Mouse (Mus musculus) limb, embryonic 14.5 days (tissue): ENCODE measurements around the gene Ly6g6e. TPM values are rescaled to one million over a fixed set of nuclear protein-coding genes. Genes with fewer than 3 reads are reported as not detected.

Experiments used
- ATAC-seq: fragments of 200-750 bp; cut with Nextera tagmentation; 2 replicates; pipeline ENCODE4 v1.8.0; 2017; ENCODE audit warnings: low read depth, moderate number of reproducible peaks, moderate TSS enrichment; ENCODE audit not compliant: low FRiP score
- DNase-seq: peaks from one replicate; pipeline ENCODE4 v3.0.0-alpha.2; 2015; ENCODE audit warnings: low spot score
- H3K27ac ChIP-seq: fragments of 300-500 bp; sonication (generic); replicated peaks from 2 replicates; pipeline ENCODE4 v1.5.1; 2014; ENCODE audit warnings: low read depth, mild to moderate bottlenecking, low read length, moderate library complexity, mixed read lengths
- H3K27me3 ChIP-seq: fragments of 300-500 bp; sonication (generic); 2 replicates; pipeline ENCODE4 v1.6.1; 2014; ENCODE audit warnings: low read length, mixed read lengths; ENCODE audit not compliant: control insufficient read depth, insufficient read depth
- H3K36me3 ChIP-seq: fragments of 300-500 bp; sonication (generic); 2 replicates; pipeline ENCODE4 v1.6.1; 2014; ENCODE audit warnings: mild to moderate bottlenecking, low read length, moderate library complexity, mixed read lengths; ENCODE audit not compliant: control insufficient read depth, insufficient read depth
- H3K4me1 ChIP-seq: fragments of 300-500 bp; sonication (generic); 2 replicates; pipeline ENCODE4 v1.6.1; 2014; ENCODE audit warnings: antibody characterized with exemption, low read length, mixed read lengths; ENCODE audit not compliant: control insufficient read depth, insufficient read depth
- H3K4me2 ChIP-seq: fragments of 300-500 bp; sonication (generic); replicated peaks from 2 replicates; pipeline ENCODE4 v1.6.1; 2014; ENCODE audit warnings: low read depth, mild to moderate bottlenecking, low read length, moderate library complexity; ENCODE audit not compliant: severe bottlenecking
- H3K4me3 ChIP-seq: fragments of 300-500 bp; sonication (generic); replicated peaks from 2 replicates; pipeline ENCODE4 v1.5.1; 2014; ENCODE audit warnings: low read length
- H3K9ac ChIP-seq: fragments of 300-500 bp; sonication (generic); 2 replicates; pipeline ENCODE4 v1.6.1; 2014; ENCODE audit warnings: mild to moderate bottlenecking, low read depth, low read length, moderate library complexity; ENCODE audit not compliant: severe bottlenecking
- H3K9me3 ChIP-seq: fragments of 300-500 bp; sonication (generic); 2 replicates; pipeline ENCODE4 v1.6.1; 2016; ENCODE audit warnings: low read length; ENCODE audit not compliant: control insufficient read depth
- POLR2A ChIP-seq: fragments of 200-500 bp; IDR thresholded peaks from 2 replicates; pipeline ENCODE4 v1.8.0; 2012; ENCODE audit warnings: inconsistent platforms, mild to moderate bottlenecking, moderate library complexity, borderline replicate concordance; ENCODE audit not compliant: insufficient read depth, insufficient read length; ENCODE audit errors: extremely low read depth
- WGBS: fragments of 180-500 bp; shearing (Covaris S2); extraction: QIAGEN DNeasy Blood & Tissue Kit; methylation state at CpG from one replicate; pipeline ENCODE4 v1.1.7; 2014; 5-methylcytosine and 5-hydroxymethylcytosine counted together
- polyA plus RNA-seq, 2 experiments: library from polyadenylated mRNA; depleted of rRNA in 1 of 2; stranded (reverse) in 1 of 2; unstranded in 1 of 2; fragments of >200 nt; fragmentation: Nextera tagmentation in 1 of 2; extraction: Ambion mirVana in 1 of 2; gene quantifications; 2 replicates each; pipeline versions ENCODE4 v1.2.1 to v1.2.3; 2012 to 2014

Ly6g6e gene
- polyA plus RNA-seq, 2 experiments = 14.8 to 28.4 TPM

DNA sequence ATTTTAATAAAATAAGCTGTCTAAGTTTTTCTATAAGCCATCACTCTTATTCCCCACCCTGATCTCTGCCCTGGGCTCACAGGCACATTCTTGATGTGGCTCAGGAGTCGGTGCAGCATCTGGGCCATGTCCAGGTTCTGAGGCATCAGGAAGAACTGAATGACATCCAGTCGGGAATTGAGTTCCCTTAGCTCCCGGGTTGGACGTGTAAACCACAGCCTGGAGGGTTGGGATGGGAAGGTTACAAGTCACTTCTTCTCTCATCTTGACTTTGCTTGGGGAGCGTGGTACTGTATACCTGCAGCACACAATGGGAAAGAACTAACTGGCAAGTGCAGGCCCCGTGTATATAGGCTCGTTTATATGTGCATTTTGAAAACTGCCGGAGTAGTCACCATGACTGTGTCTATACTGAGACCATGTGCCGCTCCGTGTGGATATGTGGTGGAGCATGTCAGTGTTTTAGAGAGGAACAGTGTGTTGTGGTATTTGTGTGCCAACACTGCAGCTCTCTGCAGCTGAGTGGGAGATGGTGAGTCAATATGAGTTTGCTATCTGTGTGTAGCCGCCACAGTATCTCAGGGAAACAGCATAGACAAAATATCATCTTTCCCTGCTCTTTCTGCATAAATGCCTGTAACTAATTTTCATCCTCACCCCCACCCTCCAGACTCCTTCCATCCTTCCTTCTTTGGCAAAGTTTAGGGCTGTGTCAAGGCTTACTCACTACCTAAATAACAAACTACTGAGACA is 37.4 kb upstream of the Ly6g6e start:
- H3K4me2 ChIP-seq = no peak overlapping the region
- H3K4me3 ChIP-seq = no peak overlapping the region
- no peak for ATAC-seq
- H3K9ac ChIP-seq = no peak overlapping the region
- no peaks in the 10 kb centered on the region for H3K9me3 ChIP-seq
- H3K4me1 ChIP-seq = no peaks in the 10 kb centered on the region
- WGBS = 81% methylated on average over 11 of the region's 11 CpGs
- no peak for TF ChIP-seq POLR2A
- no peak for DNase-seq
- H3K27ac ChIP-seq = no peak overlapping the region
- H3K36me3 ChIP-seq = no peaks in the 10 kb centered on the region
- H3K27me3 ChIP-seq = no peaks in the 10 kb centered on the region

DNA sequence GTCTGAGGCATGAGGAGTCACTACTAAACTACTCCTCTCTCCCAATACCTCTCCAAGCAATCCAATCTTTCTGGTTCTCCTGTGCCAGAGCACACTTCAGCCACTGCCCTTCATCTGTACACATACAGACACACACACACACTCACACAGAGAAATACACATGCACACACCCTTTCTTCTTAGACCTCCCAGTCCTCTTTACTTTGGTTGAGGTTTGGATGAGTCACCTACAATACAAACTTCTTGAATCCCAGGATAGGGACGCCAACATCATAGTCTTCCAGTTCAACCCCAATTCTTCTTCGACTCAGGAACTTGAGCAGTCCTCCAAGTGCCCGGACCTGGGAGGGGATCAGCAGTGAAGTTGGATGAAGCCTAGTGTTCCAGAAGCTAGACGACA is 32.9 kb upstream of the Ly6g6e start:
- WGBS = 78% methylated on average over 4 of the region's 4 CpGs
- DNase-seq (no peak), ATAC-seq (no peak)
- TF ChIP-seq POLR2A = no peak
- Histone ChIP-seq H3K4me1 (peaks cover 23% of the 10 kb centered on the region), H3K36me3 (no peaks in the 10 kb centered on the region), H3K9ac (no peak overlapping the region), H3K9me3 (no peaks in the 10 kb centered on the region), H3K27me3 (no peaks in the 10 kb centered on the region), H3K27ac (no peak overlapping the region), H3K4me2 (no peak overlapping the region), H3K4me3 (no peak overlapping the region)

DNA sequence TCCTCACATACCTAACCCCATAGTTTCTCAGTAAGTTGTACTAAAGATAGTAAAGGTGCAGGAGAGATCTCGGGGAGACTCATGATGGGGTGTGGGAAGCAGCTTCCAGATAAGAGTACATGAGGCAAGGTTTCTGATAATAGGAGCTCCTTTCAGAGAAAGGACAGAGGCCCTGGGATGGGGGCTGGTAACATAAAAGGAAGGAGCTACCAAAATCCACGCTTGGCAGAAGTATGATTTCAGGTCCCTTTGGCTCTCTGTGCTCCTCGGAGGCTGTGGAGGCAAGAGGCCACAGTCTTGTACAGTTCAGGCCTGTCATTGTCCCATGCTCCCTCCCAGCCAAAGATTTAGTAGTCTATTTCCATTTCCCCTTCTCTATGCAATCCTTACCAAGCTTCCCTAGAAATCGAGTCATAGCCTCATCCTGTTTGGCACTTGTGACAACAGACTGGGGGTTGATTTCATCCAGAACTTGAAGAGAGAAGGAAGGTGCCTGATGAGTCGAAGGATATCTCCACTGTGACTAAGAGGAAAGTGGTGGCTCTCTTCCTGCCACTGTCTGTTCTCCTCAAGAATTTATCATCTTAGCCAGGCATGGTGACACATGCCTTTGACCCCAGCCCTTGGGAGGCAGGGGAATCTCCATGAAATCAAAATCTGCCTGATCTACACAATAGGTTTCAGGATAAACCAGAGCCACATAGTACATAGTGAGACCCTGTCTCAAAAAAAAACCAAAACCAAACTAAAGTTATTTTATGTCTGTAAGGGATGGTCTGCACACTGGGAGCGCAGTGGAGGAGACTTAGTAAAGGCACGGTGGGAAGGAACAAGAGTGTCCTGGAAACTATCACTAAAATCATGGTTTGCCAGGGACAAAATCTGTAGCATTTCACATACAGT is 31.5 kb upstream of the Ly6g6e start:
- H3K9ac ChIP-seq = peak overlapping the region; percentile 88
- H3K27ac ChIP-seq = no peak overlapping the region; the same call in 1 of the 2 replicates
- H3K9me3 ChIP-seq = no peaks in the 10 kb centered on the region
- 78% methylated on average over 7 of the region's 7 CpGs for WGBS
- DNase-seq = no peak
- no peaks in the 10 kb centered on the region for H3K36me3 ChIP-seq
- peak overlapping the region; percentile 99 for H3K4me2 ChIP-seq
- no peak for TF ChIP-seq POLR2A
- no peaks in the 10 kb centered on the region for H3K27me3 ChIP-seq
- peaks cover 32% of the 10 kb centered on the region for H3K4me1 ChIP-seq
- ATAC-seq = no peak
- H3K4me3 ChIP-seq = peak overlapping the region; percentile 60

DNA sequence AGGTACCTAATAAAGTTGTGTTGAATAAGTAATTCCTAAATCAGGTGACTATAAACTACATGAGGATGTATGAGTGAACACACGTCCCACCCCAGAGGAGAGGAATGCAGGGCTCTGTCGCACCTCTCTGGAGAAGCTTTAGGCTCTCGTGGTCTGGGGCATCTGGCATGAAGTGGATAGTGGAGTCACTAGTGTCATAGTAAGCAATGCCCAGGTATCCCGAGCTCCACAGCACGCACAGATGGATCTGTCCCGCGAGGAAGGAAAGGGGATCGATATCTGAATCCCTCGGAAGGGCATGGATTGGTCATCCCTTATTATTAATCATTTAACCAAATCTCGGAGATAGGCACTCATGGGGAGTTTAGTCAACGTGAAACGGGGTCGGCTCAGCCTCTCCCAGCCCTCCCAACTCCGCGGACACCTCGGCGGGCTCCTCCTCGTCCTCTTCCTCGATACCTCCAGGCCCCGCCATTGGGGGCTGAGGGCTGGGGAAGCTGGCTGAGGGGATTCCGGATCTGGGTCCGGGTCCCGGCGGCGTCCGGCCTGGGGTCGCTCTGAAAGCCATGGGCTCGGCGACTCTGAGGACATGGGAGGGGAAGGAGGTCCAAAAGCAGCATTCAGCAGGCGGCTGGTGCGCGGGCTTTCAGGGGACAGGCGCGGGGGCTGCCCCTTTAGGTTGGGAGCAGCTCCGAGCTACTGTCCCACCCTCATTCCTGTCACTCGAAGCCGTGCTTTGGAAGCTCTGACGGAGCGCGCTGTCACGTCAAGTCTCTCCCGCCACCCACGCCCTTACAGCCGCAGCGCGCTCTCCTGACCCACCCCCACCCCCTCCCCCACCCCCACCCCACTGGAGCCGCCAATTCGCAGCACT is 30.7 kb upstream of the Ly6g6e start:
- ATAC-seq (peak; percentile 0; the same call in 1 of the 2 replicates), DNase-seq (no peak)
- 0 out of 2 replicates have a peak, but pooled peaks have one; percentile 8 for TF ChIP-seq POLR2A
- WGBS = 7% methylated on average over 31 of the region's 48 CpGs
- Histone ChIP-seq H3K27me3 (no peaks in the 10 kb centered on the region), H3K36me3 (no peaks in the 10 kb centered on the region), H3K9ac (peak overlapping the region; percentile 88), H3K27ac (peak overlapping the region; percentile 83), H3K4me3 (peak overlapping the region; percentile 60), H3K4me1 (peaks cover 32% of the 10 kb centered on the region), H3K9me3 (no peaks in the 10 kb centered on the region), H3K4me2 (peak overlapping the region; percentile 99)
